Mouse (Mus musculus) brain, embryonic 14.5 days (tissue): ENCODE results near the gene Slc25a35. TPM values are rescaled to one million over a fixed set of nuclear protein-coding genes. Genes with fewer than 3 reads are reported as not detected.
A peak's percentile ranks its signal among the peaks of the same experiment; 100 is the strongest.
"Not testable (repeated sequence)": the region's sequence is repeated elsewhere in the genome, so short reads cannot be mapped to it uniquely, and the experiment has no call there.

ENCODE experiments used
- DNase-seq: peaks from one replicate; pipeline ENCODE4 v3.0.0-alpha.2; 2011; ENCODE audit warnings: low read depth
- CTCF ChIP-seq: fragments of 200-500 bp; IDR thresholded peaks from 2 replicates; pipeline ENCODE4 v1.5.1; 2012; ENCODE audit warnings: inconsistent platforms, mild to moderate bottlenecking, moderate library complexity, borderline replicate concordance; ENCODE audit not compliant: insufficient read depth, insufficient read length; ENCODE audit errors: extremely low read depth
- POLR2A ChIP-seq: fragments of 200-500 bp; IDR thresholded peaks from 2 replicates; pipeline ENCODE4 v1.6.1; 2012; ENCODE audit warnings: mild to moderate bottlenecking, inconsistent platforms, borderline replicate concordance; ENCODE audit not compliant: poor library complexity, insufficient read depth, insufficient read length, severe bottlenecking; ENCODE audit errors: extremely low read depth
- polyA plus RNA-seq: library from polyadenylated mRNA; depleted of rRNA; stranded (reverse); fragments of >200 nt; gene quantifications from 2 replicates; pipeline ENCODE4 v1.2.3, GENCODE M21; 2012; rRNA removed

The Slc25a35 gene
- 3.0 and 4.6 TPM in 2 replicates for polyA plus RNA-seq

DNA sequence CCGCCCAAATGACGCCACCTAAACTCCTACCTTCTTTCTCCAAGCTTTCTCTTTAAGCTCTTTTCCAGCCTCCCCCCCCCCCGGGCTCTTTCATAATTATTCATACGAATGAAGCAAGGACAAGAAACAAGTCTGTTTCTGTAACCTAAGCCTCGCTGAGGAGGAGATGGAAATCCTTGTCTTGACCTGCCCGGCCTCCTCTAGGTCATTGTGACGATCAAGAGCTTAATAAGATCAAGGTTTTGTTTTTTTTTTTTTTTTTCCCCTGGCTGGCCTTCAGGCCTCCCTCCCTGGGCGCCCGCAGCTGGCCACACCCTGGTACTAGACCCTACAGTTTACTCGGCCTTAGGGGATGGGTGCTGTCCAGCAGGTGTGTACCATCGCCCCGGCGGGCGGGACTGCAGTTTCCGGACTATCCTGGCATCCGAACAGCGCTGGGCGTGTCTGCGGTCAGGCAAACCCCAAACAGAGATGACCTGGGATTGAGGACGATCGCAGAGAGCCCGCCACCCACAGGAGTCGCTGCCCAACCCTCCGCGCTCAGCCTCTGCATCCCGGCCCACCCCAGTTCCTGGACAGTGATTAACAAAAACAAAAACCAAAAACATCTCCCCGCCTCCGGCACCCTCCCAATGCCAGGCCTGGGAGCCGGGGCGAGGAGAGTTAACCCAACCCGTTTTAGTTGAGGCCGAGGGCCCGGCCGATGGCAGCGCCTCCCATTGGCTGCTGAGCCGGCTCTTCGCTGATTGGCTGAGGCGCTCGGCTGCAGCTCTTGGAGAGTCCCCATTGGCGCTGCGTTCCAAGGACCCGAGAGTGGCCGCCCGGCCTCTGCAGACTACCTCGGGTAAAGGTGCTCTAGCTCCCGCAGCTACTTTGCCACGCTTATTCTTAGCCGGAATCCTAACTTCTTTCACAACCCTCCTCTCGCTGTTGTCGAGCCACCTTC, at the start of gene Slc25a35:
TSS of gene Slc25a35 (plus strand) at position 795 of the 946 bp plus-strand sequence.
- DNase-seq: peak; percentile 95

GRCm38 (mm10) chr11:68923191-68923590, 44.7 kb upstream of the Slc25a35 start:
- TF ChIP-seq CTCF (no peak), POLR2A (no peak)
- DNase-seq: no peak

More for the DNA sequence above, at the start of gene Slc25a35:
- no peak for TF ChIP-seq CTCF
- TF ChIP-seq POLR2A: peak; percentile 30; the same call in 1 of the 2 replicates

- no peak for DNase-seq
- TF ChIP-seq CTCF (no peak), POLR2A (no peak)
Measured at GRCm38 (mm10) chr11:68924749-68925148, 43.2 kb upstream of the Slc25a35 start.

- TF ChIP-seq POLR2A (no peak), CTCF (no peak)
- no peak for DNase-seq
Measured at GRCm38 (mm10) chr11:68926981-68927380, 41.0 kb upstream of the Slc25a35 start, which contains the start of gene Odf4. TSS of gene Odf4 (minus strand) at chr11:68927081.

DNA sequence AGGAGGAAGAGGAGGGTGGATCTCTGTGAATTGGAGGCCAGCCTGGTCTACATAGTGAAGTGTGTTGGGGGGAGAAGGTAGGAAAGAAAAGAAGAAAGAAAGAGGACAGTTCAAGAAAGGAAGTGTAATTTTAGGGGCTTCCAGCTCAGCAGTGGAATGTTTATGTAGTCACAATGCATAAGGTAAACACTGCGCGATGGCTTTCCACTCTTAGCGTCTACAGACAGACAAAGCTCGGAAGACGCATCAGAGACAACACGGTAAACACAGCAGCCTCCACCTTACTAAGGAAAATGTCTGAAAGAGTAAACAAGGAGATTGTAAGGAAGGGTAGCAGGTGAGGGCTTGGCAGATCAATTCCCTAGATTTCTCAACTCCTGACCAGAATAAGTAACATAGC, 38.0 kb upstream of the Slc25a35 start:
- DNase-seq: no peak
- TF ChIP-seq CTCF (no peak), POLR2A (no peak)

DNA sequence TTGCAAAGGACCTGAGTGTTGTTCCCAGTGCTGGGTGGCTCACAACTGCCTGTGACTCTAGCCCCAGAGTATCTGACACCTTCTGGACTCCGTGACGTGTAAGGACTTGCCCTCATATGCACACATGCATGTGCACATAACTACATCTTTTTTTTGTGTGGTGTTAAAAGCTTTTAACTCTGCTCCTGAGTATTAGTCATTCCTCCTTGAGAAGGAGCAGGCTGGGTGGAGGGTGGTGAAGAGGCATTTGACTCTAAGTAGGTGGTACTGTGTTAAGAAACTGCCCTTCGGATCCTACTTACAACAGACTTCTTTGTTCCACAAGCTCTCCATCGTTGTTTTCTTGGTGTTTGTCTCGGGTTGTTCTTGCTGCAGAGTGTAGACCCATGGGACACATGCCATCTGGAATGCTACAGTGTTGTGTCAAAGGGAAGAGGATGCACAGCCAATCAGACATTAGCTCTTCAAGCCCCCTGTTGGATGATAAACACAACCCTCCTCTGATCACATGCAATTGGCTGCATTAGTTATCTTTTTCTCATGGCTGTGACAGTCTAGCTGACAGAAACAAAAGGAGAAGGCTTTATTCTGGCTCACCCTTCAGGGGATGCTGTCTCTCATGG, 33.9 kb upstream of the Slc25a35 start:
- TF ChIP-seq POLR2A (no peak), CTCF (no peak)
- peak; percentile 80 for DNase-seq

DNA sequence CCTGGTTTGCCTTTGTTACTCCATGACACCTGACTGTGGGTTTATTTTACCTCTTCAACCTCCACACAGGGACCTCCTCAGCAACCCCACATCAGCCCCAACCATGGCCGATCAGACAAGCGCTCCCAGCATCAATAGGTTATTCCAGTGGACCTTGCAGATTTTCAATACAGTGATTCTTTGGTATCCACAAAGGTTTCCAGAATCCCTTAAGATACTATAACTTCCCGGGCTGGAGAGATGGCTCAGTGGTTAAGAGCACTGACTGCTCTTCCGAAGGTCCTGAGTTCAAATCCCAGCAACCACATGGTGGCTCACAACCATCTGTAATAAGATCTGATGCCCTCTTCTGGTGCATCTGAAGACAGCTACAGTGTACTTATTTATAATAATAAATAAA, 31.0 kb upstream of the Slc25a35 start:
- not testable (repeated sequence) for DNase-seq

DNA sequence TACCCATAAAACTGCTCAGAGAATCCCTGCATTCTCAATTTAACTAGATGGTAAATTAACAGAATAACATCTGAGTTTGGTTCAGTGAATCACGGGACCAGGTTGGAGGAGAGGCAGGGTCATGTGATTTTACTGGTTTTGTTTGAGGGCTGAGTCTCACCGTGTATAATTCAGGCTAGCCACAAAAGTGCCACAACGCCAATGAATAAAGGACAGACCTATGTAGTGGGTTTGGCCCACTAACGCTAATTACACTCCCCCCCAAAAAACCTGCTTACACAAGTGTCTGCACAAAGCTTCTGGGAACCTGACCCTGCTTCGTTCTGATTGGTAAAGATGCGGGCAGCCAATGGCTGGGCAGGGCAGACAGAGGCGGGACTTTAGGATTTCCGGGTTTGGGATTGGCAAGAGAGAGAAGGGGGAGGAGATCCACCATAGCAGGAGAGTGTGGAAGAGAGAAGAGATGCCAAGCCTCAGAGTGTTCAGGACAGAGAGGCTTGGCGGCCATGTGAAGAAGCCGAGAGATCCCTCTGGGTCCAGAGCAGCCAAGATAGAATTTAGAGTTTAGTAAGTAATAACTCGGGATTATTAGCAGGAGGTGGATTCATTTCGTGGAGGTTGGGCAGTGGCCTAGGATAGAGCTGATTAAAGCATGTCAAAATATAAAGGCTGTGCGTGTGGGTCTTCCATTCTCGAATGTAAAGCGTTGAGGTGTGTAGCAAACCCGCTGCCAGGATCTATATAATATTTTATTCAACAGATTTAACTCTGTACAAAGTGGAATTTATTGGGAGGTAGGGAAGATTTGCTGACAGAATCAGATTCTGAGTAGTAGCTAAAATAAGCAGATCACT, 28.3 kb upstream of the Slc25a35 start:
- TF ChIP-seq CTCF: no peak
- TF ChIP-seq POLR2A: peak; percentile 66; the same call in 1 of the 2 replicates
- peak; percentile 98 for DNase-seq

- TF ChIP-seq POLR2A (no peak), CTCF (no peak)
- no peak for DNase-seq
Measured at GRCm38 (mm10) chr11:68940516-68940915, 27.4 kb upstream of the Slc25a35 start.

DNA sequence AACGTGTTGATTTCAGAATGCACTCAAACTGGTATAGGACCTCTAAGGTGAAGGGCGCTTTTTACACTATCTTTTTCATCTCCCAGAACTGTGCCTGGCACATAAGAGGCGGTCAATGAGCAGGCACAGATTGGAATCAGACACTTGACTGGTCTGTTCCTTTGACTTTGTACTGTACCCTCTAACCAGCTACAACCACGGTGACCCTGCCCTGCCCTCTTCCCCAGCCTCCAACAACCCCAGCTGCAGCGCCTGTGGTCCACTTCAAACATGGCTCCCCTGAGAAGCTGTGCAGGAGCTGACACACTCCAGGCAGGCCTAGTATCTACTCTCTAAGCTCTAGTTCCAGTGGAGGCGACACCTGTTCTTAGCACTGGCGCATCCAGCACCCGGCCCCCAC, 25.2 kb upstream of the Slc25a35 start:
- TF ChIP-seq POLR2A: no peak
- no peak for TF ChIP-seq CTCF
- DNase-seq: no peak

DNA sequence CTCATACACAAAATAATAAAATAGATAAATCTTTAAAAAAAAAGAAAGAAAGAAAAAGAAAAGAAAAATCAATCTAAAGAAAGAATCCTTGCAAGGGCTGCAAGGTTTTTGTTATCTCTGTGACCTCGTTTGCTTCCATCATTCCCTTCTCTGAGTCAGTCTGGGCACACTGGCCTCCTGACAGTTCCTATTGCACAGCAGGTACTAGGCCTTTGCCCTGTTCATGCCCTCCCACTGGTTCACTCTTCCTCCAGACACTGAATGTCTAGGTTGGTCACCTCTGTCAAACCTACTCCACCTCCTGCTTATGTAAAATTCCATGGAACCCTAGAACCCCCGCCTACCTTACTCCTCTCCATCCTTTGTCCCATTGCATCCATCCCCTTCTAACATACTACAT, 22.7 kb upstream of the Slc25a35 start:
- TF ChIP-seq POLR2A: no peak
- TF ChIP-seq CTCF: no peak
- no peak for DNase-seq

DNA sequence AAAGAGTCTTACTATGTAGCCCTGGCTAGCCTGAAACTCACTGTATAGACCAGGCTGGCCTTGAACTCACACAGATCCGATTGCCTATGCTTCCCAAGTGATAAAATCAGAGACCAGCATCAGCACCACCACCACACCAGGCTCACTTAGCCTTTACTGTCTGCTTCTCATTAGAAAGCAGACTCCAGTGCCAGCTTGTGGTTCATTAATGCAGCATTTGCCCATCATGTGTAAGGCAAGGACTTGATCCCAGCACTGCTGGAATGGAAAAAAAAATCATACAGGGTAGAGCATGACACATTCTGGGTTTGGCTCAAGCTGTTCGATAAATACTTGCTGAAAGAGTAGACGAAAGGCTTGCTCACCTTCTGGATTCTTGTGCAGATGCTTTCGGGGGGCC, 21.9 kb upstream of the Slc25a35 start:
- DNase-seq: no peak
- TF ChIP-seq CTCF (no peak), POLR2A (no peak)

- TF ChIP-seq CTCF (no peak), POLR2A (no peak)
- DNase-seq: no peak
Measured at GRCm38 (mm10) chr11:68946806-68947440, 21.0 kb upstream of the Slc25a35 start.

- TF ChIP-seq CTCF (no peak), POLR2A (no peak; the same call in 1 of the 2 replicates)
- peak; percentile 82 for DNase-seq
Measured at GRCm38 (mm10) chr11:68947542-68947993, 20.4 kb upstream of the Slc25a35 start.
